Mouse (Mus musculus): ENCODE data around the gene Babam2.

Babam2 gene

DNA sequence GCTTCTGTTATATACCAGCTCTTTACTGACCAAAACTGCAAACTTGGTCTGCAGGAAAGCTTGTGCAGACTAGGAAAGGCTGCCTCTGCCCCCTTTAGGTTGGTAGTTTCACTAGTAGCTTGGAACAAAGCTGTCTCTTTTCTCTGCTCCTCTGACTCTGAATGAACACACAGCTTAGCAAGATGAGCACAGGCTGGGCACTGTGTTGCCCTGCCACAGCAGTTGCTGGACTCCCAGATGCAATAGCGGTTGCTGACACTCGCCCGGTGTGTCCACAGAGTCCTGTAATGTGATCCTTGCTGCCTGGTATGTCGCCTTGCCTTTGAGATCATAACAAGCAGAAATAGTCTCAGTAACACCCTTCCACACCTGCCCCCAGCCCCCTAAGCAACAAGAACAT is 373.8 kb downstream of the Babam2 start:
- in situ Hi-C loops (cut with MboI, MseI) = loop anchor here (10.0 kb wide), 1 partner anchor 1033 kb away; the partner anchor contains the start of gene Slc5a1

GRCm38 (mm10) chr5:32071824-32072223 is 374.3 kb downstream of the Babam2 start:
- in situ Hi-C loops (cut with MboI, MseI) = loop anchor here (10.0 kb wide), 1 partner anchor 1033 kb away; the partner anchor contains the start of gene Slc5a1

GRCm38 (mm10) chr5:32072877-32073276 is 375.4 kb downstream of the Babam2 start:
- in situ Hi-C loops (cut with MboI, MseI) = loop anchor here (10.0 kb wide), 1 partner anchor 1032 kb away; the partner anchor contains the start of gene Slc5a1

DNA sequence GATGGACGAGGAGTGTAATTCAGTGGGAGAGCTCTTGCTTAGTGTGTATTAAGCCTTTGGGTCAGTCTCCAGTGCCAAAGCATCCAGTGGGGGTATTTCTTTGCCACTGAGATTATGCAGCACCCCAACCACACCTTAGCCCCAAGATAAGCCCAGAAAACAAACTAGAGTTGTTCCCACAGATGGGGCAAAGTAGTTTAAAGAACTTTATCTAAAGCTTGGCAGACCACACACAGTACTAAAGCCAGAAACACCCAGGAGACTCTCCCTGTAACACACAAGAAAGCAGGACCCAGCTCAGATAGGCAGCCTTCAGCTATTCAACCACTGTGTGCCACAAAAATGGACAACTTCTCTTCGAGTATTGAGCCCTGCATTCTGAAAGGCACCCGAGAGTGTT is 376.6 kb downstream of the Babam2 start:
- in situ Hi-C loops (cut with MboI, MseI) = loop anchor here (10.0 kb wide), 1 partner anchor 1031 kb away; the partner anchor contains the start of gene Slc5a1

DNA sequence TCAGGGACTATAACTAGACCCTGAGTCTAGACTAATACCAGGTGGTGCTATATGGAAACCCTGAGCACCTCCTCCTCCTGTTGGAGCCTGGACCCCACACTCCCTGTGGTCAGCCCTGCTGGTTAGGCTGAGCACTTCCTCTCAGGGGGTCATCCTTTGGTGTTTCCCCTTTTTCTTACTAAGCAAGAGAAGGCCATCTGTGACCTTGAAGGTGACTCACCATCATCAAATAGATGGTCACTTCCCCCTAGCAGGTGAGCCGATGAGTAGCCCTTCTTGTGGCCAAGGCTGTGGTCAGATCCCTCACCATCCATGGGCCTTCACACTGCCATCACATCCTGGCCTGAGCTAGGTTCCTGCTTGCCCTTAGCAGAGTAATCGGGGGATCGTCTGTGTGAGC is 379.7 kb downstream of the Babam2 start:
- in situ Hi-C loops (cut with MboI, MseI) = loop anchor here (10.0 kb wide), 1 partner anchor 1028 kb away; the partner anchor contains the start of gene Slc5a1

- in situ Hi-C loops (cut with MboI, MseI) = loop anchor here (10.0 kb wide), 1 partner anchor 1026 kb away; the partner anchor contains the start of gene Slc5a1
Measured at GRCm38 (mm10) chr5:32078986-32079385, 381.5 kb downstream of the Babam2 start.

DNA sequence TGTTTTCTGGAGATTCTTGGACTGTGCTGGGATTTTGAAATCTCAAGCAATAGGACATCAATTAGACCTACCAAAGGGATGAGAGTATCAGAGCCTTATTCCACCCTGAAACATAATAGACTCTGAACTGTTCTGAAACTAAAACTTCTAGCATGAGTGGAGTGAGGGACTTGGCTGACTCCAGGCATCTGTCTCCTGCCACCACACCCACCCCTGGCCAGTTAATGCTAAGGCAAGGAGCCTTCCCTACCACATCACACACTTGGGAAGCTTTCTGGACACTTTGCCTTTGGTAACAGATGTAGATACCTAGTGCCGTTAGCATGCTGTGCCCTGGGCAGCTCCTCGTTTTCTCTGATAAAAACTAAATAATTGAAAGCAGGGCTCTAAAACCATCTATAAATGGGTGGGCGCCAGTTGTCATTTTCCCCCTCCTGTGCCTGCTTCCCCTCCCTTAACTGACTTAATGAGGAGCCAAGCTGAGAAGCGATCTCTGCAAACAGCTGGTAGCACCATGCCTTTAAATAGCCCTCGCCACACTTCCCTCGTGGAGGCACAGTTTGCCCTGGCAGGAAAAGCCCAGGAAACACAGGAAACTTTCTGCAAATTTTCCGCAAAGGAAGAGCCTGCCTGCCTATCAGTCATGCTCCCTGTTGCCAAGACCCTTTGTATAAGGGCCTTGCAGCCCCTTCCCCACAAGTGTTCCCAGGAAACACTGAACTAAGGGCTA is 383.2 kb downstream of the Babam2 start:
- in situ Hi-C loops (cut with MboI, MseI) = no loop called here

- in situ Hi-C loops (cut with MboI, MseI) = no loop called here
Measured at GRCm38 (mm10) chr5:32084401-32084804, 386.9 kb downstream of the Babam2 start.

- in situ Hi-C loops (cut with MboI, MseI) = no loop called here
Measured at GRCm38 (mm10) chr5:32085566-32085965, 388.1 kb downstream of the Babam2 start.

DNA sequence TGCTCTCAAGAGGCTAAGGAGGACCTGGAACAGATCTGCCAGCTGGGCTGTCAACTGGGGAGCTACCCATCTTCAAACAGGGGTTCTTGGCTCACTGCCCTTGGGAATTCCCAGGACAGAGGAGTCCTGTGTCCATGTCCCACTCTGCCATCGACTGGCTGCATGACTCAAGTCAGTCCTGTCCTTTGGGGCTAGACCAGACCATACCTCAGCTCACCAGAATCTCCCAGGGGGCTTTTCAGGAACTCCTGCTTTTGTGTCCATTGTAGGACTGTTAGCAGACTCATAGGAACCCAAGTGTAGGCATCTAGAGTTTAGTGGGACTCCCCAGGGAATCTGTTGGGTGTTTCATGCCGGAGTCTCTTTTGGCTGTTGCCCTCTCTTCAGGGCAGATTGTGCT is 388.5 kb downstream of the Babam2 start:
- in situ Hi-C loops (cut with MboI, MseI) = no loop called here

DNA sequence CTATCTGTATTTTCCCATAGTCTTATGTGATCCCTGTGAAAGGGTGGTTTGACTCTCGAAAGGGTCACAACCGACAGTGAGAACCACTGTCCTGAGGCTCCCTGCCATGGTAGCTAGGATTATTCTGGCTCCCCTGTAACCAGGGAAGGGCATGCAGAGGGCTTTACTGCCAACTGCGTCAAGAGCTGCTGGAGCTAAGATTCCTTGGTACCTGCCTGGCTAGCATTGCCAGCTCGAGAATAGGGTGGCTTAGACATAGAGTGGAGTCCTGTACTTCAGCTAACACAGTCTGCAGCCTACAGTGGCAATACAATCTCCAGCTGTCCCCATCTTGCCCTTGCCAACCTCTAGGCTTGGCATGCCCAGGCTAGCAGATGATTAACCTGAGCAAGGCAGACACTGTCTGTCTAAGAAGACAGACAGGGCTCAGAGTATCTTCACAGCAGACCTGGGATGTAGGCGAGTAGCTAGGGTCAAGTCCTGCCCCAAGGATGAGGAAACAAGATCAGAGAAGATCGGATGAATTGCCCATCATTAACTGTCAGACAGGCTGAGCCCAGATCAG is 389.1 kb downstream of the Babam2 start:
- in situ Hi-C loops (cut with MboI, MseI) = no loop called here

GRCm38 (mm10) chr5:32089481-32089880 is 392.0 kb downstream of the Babam2 start:
- in situ Hi-C loops (cut with MboI, MseI) = no loop called here

- in situ Hi-C loops (cut with MboI, MseI) = no loop called here
Measured at GRCm38 (mm10) chr5:32092281-32092680, 394.8 kb downstream of the Babam2 start.

- in situ Hi-C loops (cut with MboI, MseI) = no loop called here
Measured at GRCm38 (mm10) chr5:32098691-32099090, 401.2 kb downstream of the Babam2 start.

DNA sequence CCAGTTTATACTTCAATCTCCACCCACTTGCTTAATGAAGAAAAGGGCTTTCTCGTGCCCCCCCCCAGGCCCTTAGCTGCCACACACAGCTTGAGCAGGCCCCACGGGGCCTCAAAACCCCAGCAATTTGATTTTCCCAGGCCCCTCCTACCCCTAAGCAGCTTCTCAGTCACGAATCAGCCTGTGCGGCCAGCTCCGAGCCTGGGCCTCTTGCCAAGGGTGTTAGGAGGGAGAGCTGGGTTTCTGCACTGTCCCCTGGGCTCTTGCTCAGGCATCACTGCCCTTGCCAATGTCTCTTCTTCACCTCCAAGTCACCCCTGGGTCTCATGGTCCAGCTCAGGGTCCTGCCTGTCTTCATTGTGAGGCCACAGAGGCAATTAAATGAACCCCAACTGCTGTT is 405.0 kb downstream of the Babam2 start:
- in situ Hi-C loops (cut with MboI, MseI) = no loop called here

DNA sequence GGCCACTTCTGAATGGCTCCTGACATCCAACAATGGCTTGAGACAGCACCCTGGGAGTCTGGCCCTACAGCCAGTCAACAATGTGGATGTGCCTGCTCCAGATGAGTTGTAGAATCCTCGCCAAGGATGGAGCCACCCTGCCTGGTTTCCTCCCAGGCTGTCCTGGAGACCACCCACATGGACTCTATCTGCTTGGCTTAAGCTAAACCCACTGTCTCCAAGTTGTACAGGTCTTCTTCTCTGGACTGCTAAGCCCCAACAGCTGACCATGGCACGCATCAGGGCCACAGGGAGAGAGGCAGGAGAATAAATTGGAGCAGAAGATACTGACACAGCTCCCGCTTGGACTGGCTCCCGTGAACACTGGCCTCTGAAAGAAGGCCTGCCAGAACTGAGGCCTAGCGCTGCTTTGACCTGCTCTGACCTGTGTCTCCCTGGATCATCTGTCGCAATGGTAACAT is 405.5 kb downstream of the Babam2 start:
- in situ Hi-C loops (cut with MboI, MseI) = no loop called here

DNA sequence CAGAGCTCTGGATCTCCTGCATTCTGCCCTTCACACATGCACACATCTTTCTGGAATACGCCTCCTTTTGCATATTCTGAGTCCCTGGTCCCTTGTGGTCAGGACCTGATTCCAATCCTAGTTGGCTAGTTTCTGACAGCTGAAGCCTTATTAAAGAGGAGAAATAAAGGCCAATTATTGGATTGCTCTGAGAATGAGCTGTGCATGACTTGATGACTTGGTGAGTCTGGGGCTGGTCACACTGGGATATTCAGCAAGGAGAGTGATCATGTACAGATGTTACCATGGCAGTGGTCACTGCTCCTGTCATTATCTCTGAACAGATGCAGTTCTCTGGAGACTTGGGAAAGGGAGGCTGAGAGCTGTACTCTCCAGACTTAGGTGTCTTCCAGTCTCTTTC is 406.1 kb downstream of the Babam2 start:
- in situ Hi-C loops (cut with MboI, MseI) = no loop called here

DNA sequence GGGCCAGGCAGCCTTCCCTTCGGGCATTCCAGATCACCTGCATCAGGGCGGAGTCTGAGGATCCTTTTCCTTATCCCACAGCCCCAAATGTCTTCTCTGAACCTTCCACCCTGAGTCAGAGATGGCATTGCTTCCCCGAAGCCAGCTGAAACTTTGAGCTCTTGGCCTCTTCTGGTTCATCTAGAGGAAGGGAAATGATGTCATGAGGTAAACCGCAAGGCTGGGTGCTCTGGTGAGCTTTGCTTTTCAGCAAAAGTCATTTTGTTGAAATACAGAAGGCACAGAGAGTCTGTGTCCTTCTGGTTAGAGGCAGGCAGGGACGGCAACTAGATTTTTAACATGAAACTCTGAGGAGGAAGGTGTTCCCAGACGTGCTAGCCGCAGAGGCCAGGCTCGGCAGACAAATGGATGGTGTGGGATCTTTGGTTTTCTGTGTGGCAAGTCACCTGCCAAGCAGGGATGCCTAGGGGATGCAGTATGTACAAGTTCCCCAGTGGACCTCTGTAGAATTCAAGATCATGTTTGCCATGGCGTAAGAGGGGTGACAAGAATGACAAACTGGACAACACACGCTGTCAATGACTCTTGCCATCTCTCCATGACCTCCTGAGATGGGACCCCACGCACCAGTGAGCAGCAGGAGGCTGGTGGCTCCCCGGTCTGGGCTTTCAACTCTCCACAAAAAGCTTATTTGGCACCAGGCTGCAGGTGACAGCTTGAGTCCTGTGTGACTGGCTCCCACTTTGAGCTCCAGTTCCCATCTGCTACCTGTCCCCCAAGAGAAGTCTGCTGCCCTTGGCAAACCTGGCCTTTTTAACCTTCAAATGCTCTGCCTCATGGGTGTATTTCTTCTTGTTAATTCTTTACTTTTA is 406.9 kb downstream of the Babam2 start:
- in situ Hi-C loops (cut with MboI, MseI) = no loop called here

- in situ Hi-C loops (cut with MboI, MseI) = no loop called here
Measured at GRCm38 (mm10) chr5:32106473-32107140, 409.1 kb downstream of the Babam2 start.

- in situ Hi-C loops (cut with MboI, MseI) = no loop called here
Measured at GRCm38 (mm10) chr5:32110651-32111050, 413.2 kb downstream of the Babam2 start.

DNA sequence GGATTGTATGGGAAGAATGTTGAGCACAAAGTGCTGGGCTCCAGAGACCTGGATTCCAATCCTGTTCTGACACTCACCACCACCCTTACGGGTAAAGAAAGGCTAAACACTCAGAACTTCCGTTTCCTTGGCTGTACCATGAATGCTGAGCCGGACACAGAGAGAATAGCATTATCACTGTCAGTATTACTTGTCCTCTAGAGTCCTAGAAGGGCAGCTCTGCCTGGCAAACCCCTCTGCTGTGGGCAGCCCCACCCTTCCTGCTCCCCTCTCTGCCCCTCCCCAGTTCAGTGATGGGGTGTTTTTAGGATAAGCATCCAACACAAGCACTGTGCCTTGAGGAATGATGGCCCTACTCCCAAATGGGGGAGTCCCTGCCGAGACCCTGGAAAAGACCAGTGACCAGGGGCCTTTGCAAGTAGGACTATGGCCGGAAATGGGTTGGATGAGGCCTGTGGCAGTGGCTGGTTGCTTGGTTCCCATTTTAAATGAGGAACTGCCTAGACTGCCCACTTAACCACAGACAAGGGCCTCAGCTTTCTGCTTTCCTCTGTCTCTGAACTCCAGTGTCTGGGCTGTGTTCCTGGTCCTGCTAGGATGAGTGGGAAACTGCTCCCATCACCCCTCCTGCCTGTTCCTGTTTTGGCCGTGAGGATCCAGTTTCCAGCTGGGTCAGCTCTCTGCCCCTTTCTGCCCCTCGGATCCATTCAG is 414.9 kb downstream of the Babam2 start:
- in situ Hi-C loops (cut with MboI, MseI) = no loop called here

Data from T-helper 1 cell (primary cell).